Mouse (Mus musculus) liver, embryonic 16.5 days (tissue): ENCODE data around the gene Prdx5. TPM values are rescaled to one million over a fixed set of nuclear protein-coding genes. Genes with fewer than 3 reads are reported as not detected.
A peak's percentile ranks its signal among the peaks of the same experiment; 100 is the strongest.

ENCODE experiments used
- ATAC-seq: fragments of 200-750 bp; cut with Nextera tagmentation; 2 replicates; pipeline ENCODE4 v1.8.0; 2017; ENCODE audit warnings: low read depth, mild to moderate bottlenecking, moderate number of reproducible peaks, moderate library complexity
- H3K27ac ChIP-seq: fragments of 300-500 bp; sonication (generic); 2 replicates; pipeline ENCODE4 v1.5.1; 2014; ENCODE audit warnings: mild to moderate bottlenecking, low read length
- H3K27me3 ChIP-seq: fragments of 300-500 bp; sonication (generic); 2 replicates; pipeline ENCODE4 v1.6.1; 2014; ENCODE audit warnings: low read depth, low read length, mixed read lengths; ENCODE audit not compliant: control insufficient read depth, insufficient read depth
- H3K36me3 ChIP-seq: fragments of 300-500 bp; sonication (generic); 2 replicates; pipeline ENCODE4 v1.6.1; 2014; ENCODE audit warnings: mild to moderate bottlenecking; ENCODE audit not compliant: control insufficient read depth, insufficient read depth
- H3K4me1 ChIP-seq: fragments of 300-500 bp; sonication (generic); 2 replicates; pipeline ENCODE4 v1.6.1; 2014; ENCODE audit warnings: low read depth, low read length, mixed read lengths; ENCODE audit not compliant: control insufficient read depth
- H3K4me2 ChIP-seq: fragments of 300-500 bp; sonication (generic); 2 replicates; pipeline ENCODE4 v1.6.1; 2014; ENCODE audit warnings: low read depth, low read length, mixed read lengths
- H3K4me3 ChIP-seq: fragments of 300-500 bp; sonication (generic); 2 replicates; pipeline ENCODE4 v1.5.1; 2014; ENCODE audit warnings: low read depth, mild to moderate bottlenecking, low read length
- H3K9ac ChIP-seq: fragments of 300-500 bp; sonication (generic); 2 replicates; pipeline ENCODE4 v1.6.1; 2014; ENCODE audit warnings: low read depth, low read length
- H3K9me3 ChIP-seq: fragments of 300-500 bp; sonication (generic); replicated peaks from 2 replicates; pipeline ENCODE4 v1.6.1; 2016; ENCODE audit warnings: low read length; ENCODE audit not compliant: control insufficient read depth
- WGBS: fragments of 180-500 bp; shearing (Covaris S2); extraction: QIAGEN DNeasy Blood & Tissue Kit; methylation state at CpG from one replicate; pipeline ENCODE4 v1.1.7; 2014; ENCODE audit not compliant: insufficient replicate concordance; 5-methylcytosine and 5-hydroxymethylcytosine counted together
- microRNA-seq: library from miRNA; unstranded; fragments of <30 nt; microRNA quantifications from one replicate; pipeline ENCODE4, GENCODE M21; 2016
- polyA plus RNA-seq: library from polyadenylated mRNA; unstranded; fragments of >200 nt; fragmentation: Nextera tagmentation; extraction: Ambion mirVana; gene quantifications from 2 replicates; pipeline ENCODE4 v1.2.1, GENCODE M21; 2015

Prdx5 gene
- polyA plus RNA-seq, 1 experiment from 2014 or later, result 161 TPM

GRCm38 (mm10) chr19:6859032-6859651 lies 50.8 kb downstream of the Prdx5 start:
- no peak overlapping the region for H3K4me3 ChIP-seq

GRCm38 (mm10) chr19:6858031-6858430 lies 51.9 kb downstream of the Prdx5 start, which contains the start of gene Ccdc88b:
TSS of gene Ccdc88b (minus strand) at chr19:6858211.
- peak within 1 kb of the TSS; percentile 29 for H3K4me2 ChIP-seq
- no peaks in the 10 kb centered on the region for H3K9me3 ChIP-seq
- ATAC-seq, result peak; percentile 50
- H3K27me3 ChIP-seq, result no peaks in the 10 kb centered on the region
- 23% methylated on average over 7 of the region's 7 CpGs for WGBS
- H3K4me1 ChIP-seq, result peaks cover 17% of the 10 kb centered on the region
- H3K9ac ChIP-seq, result no peak within 1 kb of the TSS
- H3K4me3 ChIP-seq, result peak within 1 kb of the TSS; percentile 36
- peak within 1 kb of the TSS; percentile 5; the same call in 1 of the 2 replicates for H3K27ac ChIP-seq
- H3K36me3 ChIP-seq, result no peaks in the 10 kb centered on the region

More at GRCm38 (mm10) chr19:6859032-6859651, 50.8 kb downstream of the Prdx5 start:
- Histone ChIP-seq H3K9ac (no peak overlapping the region), H3K4me1 (peaks cover 17% of the 10 kb centered on the region), H3K36me3 (no peaks in the 10 kb centered on the region), H3K27ac (no peak overlapping the region), H3K4me2 (no peak overlapping the region), H3K9me3 (no peaks in the 10 kb centered on the region), H3K27me3 (no peaks in the 10 kb centered on the region)
- 63% methylated on average over 2 of the region's 2 CpGs for WGBS
- ATAC-seq, result no peak

GRCm38 (mm10) chr19:6857391-6858005 lies 52.4 kb downstream of the Prdx5 start:
- peaks cover 17% of the 10 kb centered on the region for H3K4me1 ChIP-seq
- no peaks in the 10 kb centered on the region for H3K27me3 ChIP-seq
- H3K9ac ChIP-seq, result no peak overlapping the region
- no peaks in the 10 kb centered on the region for H3K9me3 ChIP-seq
- H3K4me2 ChIP-seq, result peak overlapping the region; percentile 29; the same call in 1 of the 2 replicates
- WGBS, result 26% methylated on average over 9 of the region's 9 CpGs
- H3K4me3 ChIP-seq, result peak overlapping the region; percentile 36; the same call in 1 of the 2 replicates
- H3K36me3 ChIP-seq, result no peaks in the 10 kb centered on the region
- ATAC-seq, result no peak; the same call in 1 of the 2 replicates
- no peak overlapping the region; the same call in 1 of the 2 replicates for H3K27ac ChIP-seq

- H3K9me3 ChIP-seq, result no peaks in the 10 kb centered on the region
- no peaks in the 10 kb centered on the region for H3K27me3 ChIP-seq
- H3K4me2 ChIP-seq, result peak overlapping the region; percentile 29; the same call in 1 of the 2 replicates
- 40% methylated on average over 3 of the region's 3 CpGs for WGBS
- no peak overlapping the region for H3K9ac ChIP-seq
- peak overlapping the region; percentile 40; the same call in 1 of the 2 replicates for H3K27ac ChIP-seq
- peak overlapping the region; percentile 36; the same call in 1 of the 2 replicates for H3K4me3 ChIP-seq
- H3K4me1 ChIP-seq, result peaks cover 17% of the 10 kb centered on the region
- no peak for ATAC-seq
- no peaks in the 10 kb centered on the region for H3K36me3 ChIP-seq
Observed at GRCm38 (mm10) chr19:6857003-6857360, 52.9 kb downstream of the Prdx5 start.

Small RNA genes within 50 kb of the gene (microRNA-seq; reads per million reads assigned to microRNA genes)
- 0.98 reads per million for gene Mir6990

Other genes with a start within 250 kb of the Prdx5 start
- 5.0 and 5.5 TPM in 2 replicates for gene Rps6ka4, start 69.5 kb downstream of the Prdx5 start, polyA plus RNA-seq
- 1.9 and 2.8 TPM in 2 replicates for gene Ccdc88b, start 51.9 kb downstream of the Prdx5 start, polyA plus RNA-seq
- 57.3 and 62.3 TPM in 2 replicates for gene Trmt112, start 408 bp downstream of the Prdx5 start, polyA plus RNA-seq
- gene Esrra, start 11.7 kb upstream of the Prdx5 start, polyA plus RNA-seq, result 3.6 and 4.8 TPM in 2 replicates
- 0.16 and 0.50 TPM in 2 replicates for gene Catsperz, start 15.3 kb upstream of the Prdx5 start, polyA plus RNA-seq
- 0.04 and 0.11 TPM in 2 replicates for gene Kcnk4, start 24.4 kb upstream of the Prdx5 start, polyA plus RNA-seq
- 24.8 and 25.2 TPM in 2 replicates for gene Bad, start 31.8 kb upstream of the Prdx5 start, polyA plus RNA-seq
- 5.2 and 5.3 TPM in 2 replicates for gene Gpr137, start 32.4 kb upstream of the Prdx5 start, polyA plus RNA-seq
- 15.9 and 17.4 TPM in 2 replicates for gene Ppp1r14b, start 64.9 kb upstream of the Prdx5 start, polyA plus RNA-seq
- 4.8 and 6.6 TPM in 2 replicates for gene Plcb3, start 66.4 kb upstream of the Prdx5 start, polyA plus RNA-seq
- gene Fkbp2, start 70.4 kb upstream of the Prdx5 start, polyA plus RNA-seq, result 91.1 and 101 TPM in 2 replicates
- 7.7 and 10.5 TPM in 2 replicates for gene Vegfb, start 77.5 kb upstream of the Prdx5 start, polyA plus RNA-seq
- gene Dnajc4, start 82.5 kb upstream of the Prdx5 start, polyA plus RNA-seq, result 9.9 and 10.5 TPM in 2 replicates
- gene Nudt22, start 86.0 kb upstream of the Prdx5 start, polyA plus RNA-seq, result 10.1 and 10.5 TPM in 2 replicates
- gene Trpt1, start 86.0 kb upstream of the Prdx5 start, polyA plus RNA-seq, result 1.6 and 2.5 TPM in 2 replicates
- gene Fermt3, start 109.4 kb upstream of the Prdx5 start, polyA plus RNA-seq, result 103 and 105 TPM in 2 replicates
- gene Stip1, start 129.9 kb upstream of the Prdx5 start, polyA plus RNA-seq, result 103 and 104 TPM in 2 replicates
- gene Macrod1, start 146.7 kb upstream of the Prdx5 start, polyA plus RNA-seq, result 4.6 and 5.8 TPM in 2 replicates
- gene Flrt1, start 195.6 kb upstream of the Prdx5 start, polyA plus RNA-seq, result 0.09 and 0.19 TPM in 2 replicates